Mouse (Mus musculus) MEL (cell line): ENCODE data around the gene Gm28035.

Source experiments
- CHD1 ChIP-seq: IDR thresholded peaks from 2 replicates; pipeline ENCODE4 v1.6.1; 2012; ENCODE audit warnings: low read depth, mild to moderate bottlenecking, inconsistent platforms, low read length, improper control_type of control experiment
- CHD2 ChIP-seq: IDR thresholded peaks from 2 replicates; pipeline ENCODE4 v1.6.1; 2011; ENCODE audit warnings: low read length, improper control_type of control experiment
- CTCF ChIP-seq, 3 experiments: IDR thresholded peaks in 2 of 3; conservative IDR thresholded peaks in 1 of 3; 2 replicates each; pipeline ENCODE4 v1.5.1; 2011 to 2012; ENCODE audit warnings: low read length in 3 of 3, low read depth in 2 of 3, mild to moderate bottlenecking in 2 of 3, improper control_type of control experiment in 1 of 3, inconsistent platforms in 1 of 3, mixed read lengths in 1 of 3, moderate library complexity in 1 of 3; ENCODE audit not compliant: control insufficient read depth in 1 of 3, insufficient read depth in 1 of 3, poor library complexity in 1 of 3, severe bottlenecking in 1 of 3
- EP300 ChIP-seq, 2 experiments: IDR thresholded peaks; 2 replicates each; pipeline ENCODE4 v1.6.1; 2011; ENCODE audit warnings: improper control_type of control experiment in 2 of 2, low read length in 2 of 2, low read depth in 1 of 2, mild to moderate bottlenecking in 1 of 2
- GATA1 ChIP-seq: IDR thresholded peaks from 2 replicates; pipeline ENCODE4 v1.6.1; 2011; ENCODE audit warnings: low read depth, low read length, improper control_type of control experiment
- KAT2A ChIP-seq: conservative IDR thresholded peaks from 2 replicates; pipeline ENCODE4 v1.6.1; 2012; ENCODE audit warnings: low read depth, low read length, improper control_type of control experiment, inconsistent platforms
- MAFK ChIP-seq: IDR thresholded peaks from 2 replicates; pipeline ENCODE4 v1.6.1; 2011; ENCODE audit warnings: low read depth, mild to moderate bottlenecking, low read length, improper control_type of control experiment, borderline replicate concordance
- NELFE ChIP-seq: IDR thresholded peaks from 2 replicates; pipeline ENCODE4 v1.6.1; 2011; ENCODE audit warnings: low read depth, low read length, improper control_type of control experiment
- POLR2A ChIP-seq, 2 experiments: IDR thresholded peaks; 2 replicates each; pipeline ENCODE4 v1.6.1; 2011 to 2012; ENCODE audit warnings: low read length in 2 of 2, mild to moderate bottlenecking in 2 of 2, control low read depth in 1 of 2, improper control_type of control experiment in 1 of 2, low read depth in 1 of 2, moderate library complexity in 1 of 2; ENCODE audit not compliant: control insufficient read depth in 1 of 2, insufficient read depth in 1 of 2, poor library complexity in 1 of 2
- POLR2AphosphoS5 ChIP-seq: IDR thresholded peaks from 2 replicates; pipeline ENCODE4 v1.6.1; 2012; ENCODE audit warnings: low read depth, borderline replicate concordance, mild to moderate bottlenecking, inconsistent platforms, low read length, moderate library complexity, mixed read lengths
- SIN3A ChIP-seq: IDR thresholded peaks from 2 replicates; pipeline ENCODE4 v1.6.1; 2012; ENCODE audit warnings: low read length, improper control_type of control experiment, inconsistent platforms
- SMC3 ChIP-seq: IDR thresholded peaks from 2 replicates; pipeline ENCODE4 v1.6.1; 2011; ENCODE audit warnings: low read depth, low read length, improper control_type of control experiment
- TCF12 ChIP-seq: IDR thresholded peaks from 2 replicates; pipeline ENCODE4 v1.6.1; 2014; ENCODE audit warnings: low read depth, mild to moderate bottlenecking, inconsistent platforms, low read length, improper control_type of control experiment, moderate library complexity
- ZC3H11A ChIP-seq: IDR thresholded peaks from 2 replicates; pipeline ENCODE4 v1.6.1; 2012; ENCODE audit warnings: low read depth, mild to moderate bottlenecking, inconsistent platforms, low read length, improper control_type of control experiment

GRCm38 (mm10) chr2:30214745-30215144 is 25.6 kb upstream of the Gm28035 start:
- TF ChIP-seq KAT2A = no peak
- no peak for TF ChIP-seq SMC3
- TF ChIP-seq CHD2 = no peak
- no peak for TF ChIP-seq POLR2A (IDR thresholded peaks at IDR 0.05; ENCODE audit: control insufficient read depth in 1 of 2, insufficient read depth in 1 of 2, low read depth in 1 of 2, low read length in 2 of 2, poor library complexity in 1 of 2)
- no peak for TF ChIP-seq EP300 (IDR thresholded peaks at IDR 0.05; ENCODE audit: low read depth in 1 of 2, low read length in 2 of 2)
- TF ChIP-seq CHD1 = no peak
- no peak for TF ChIP-seq TCF12
- no peak for TF ChIP-seq POLR2AphosphoS5
- no peak for TF ChIP-seq MAFK
- no peak for TF ChIP-seq NELFE
- TF ChIP-seq CTCF (IDR thresholded peaks at IDR 0.05 in 2 of 3, conservative IDR thresholded peaks at IDR 0.05 in 1 of 3; ENCODE audit: control insufficient read depth in 1 of 3, insufficient read depth in 1 of 3, low read depth in 2 of 3, low read length in 3 of 3, poor library complexity in 1 of 3, severe bottlenecking in 1 of 3) = no peak
- no peak for TF ChIP-seq ZC3H11A
- no peak for TF ChIP-seq GATA1
- TF ChIP-seq SIN3A = no peak
